Mouse (Mus musculus): Measurements from ENCODE around the gene Nsfl1c. TPM values are rescaled to one million over a fixed set of nuclear protein-coding genes. Genes with fewer than 3 reads are reported as not detected.

Nsfl1c gene
- polyA plus RNA-seq, 2 experiments from 2014 or later: 137 to 165 TPM

- ATAC-seq: peak; percentile 40
Observed at GRCm38 (mm10) chr2:151543063-151543895, 49.3 kb downstream of the Nsfl1c start.

GRCm38 (mm10) chr2:151544673-151545072, 50.7 kb downstream of the Nsfl1c start:
- no peak for ATAC-seq

GRCm38 (mm10) chr2:151546571-151546970, 52.6 kb downstream of the Nsfl1c start:
- ATAC-seq: no peak

GRCm38 (mm10) chr2:151549615-151550121, 55.7 kb downstream of the Nsfl1c start:
- no peak for ATAC-seq

Other genes with a start within 250 kb of the Nsfl1c start
- not detected for gene 4921509C19Rik, start 18.0 kb upstream of the Nsfl1c start, polyA plus RNA-seq (2017; shearing (Covaris generic))
- gene Fkbp1a, start 48.3 kb downstream of the Nsfl1c start, polyA plus RNA-seq (2017; shearing (Covaris generic)): 100 to 1,000 TPM; 213 to 231 TPM
- gene Sdcbp2, start 78.4 kb downstream of the Nsfl1c start, polyA plus RNA-seq (2017; shearing (Covaris generic)): 100 to 1,000 TPM in 1 of 2 experiments, 10 to 100 TPM in 1; 99.8 to 108 TPM
- not detected for gene Snph, start 138.4 kb downstream of the Nsfl1c start, polyA plus RNA-seq (2017; shearing (Covaris generic))
- gene Rad21l, start 174.4 kb downstream of the Nsfl1c start, polyA plus RNA-seq (2017; shearing (Covaris generic)): not detected
- not detected for gene Tmem74b, start 207.8 kb downstream of the Nsfl1c start, polyA plus RNA-seq (2017; shearing (Covaris generic))

All from CD4-positive, CD25-positive, alpha-beta regulatory T cell, adult 4 months (primary cell).